Mouse (Mus musculus): ENCODE measurements around the gene Treml4.
"Not testable (repeated sequence)": the region's sequence is repeated elsewhere in the genome, so short reads cannot be mapped to it uniquely, and the experiment has no call there.

Treml4 gene

GRCm38 (mm10) chr17:48300861-48301260 is 36.8 kb downstream of the Treml4 start:
- CTCF ChIA-PET: interaction anchor here in 1 of 4 experiments (0.7 kb wide), 1 partner anchor 503 kb away, joined by 3 read pairs; no protein-coding TSS in a partner anchor
- POLR2A ChIA-PET: interaction anchor here in 3 of 4 experiments (0.6 to 1.5 kb wide), 5 partner anchors 14 to 47 kb away, joined by 3 read pairs; no protein-coding TSS in a partner anchor

GRCm38 (mm10) chr17:48301792-48302191 is 37.7 kb downstream of the Treml4 start:
- CTCF ChIA-PET: interaction anchor here in 2 of 4 experiments (0.8 to 1.6 kb wide), 3 partner anchors 15 to 191 kb away, joined by 3 to 8 read pairs (median 4); no protein-coding TSS in a partner anchor
- POLR2A ChIA-PET: interaction anchor here in 1 of 4 experiments (1.4 kb wide), 1 partner anchor 11 kb away, joined by 3 read pairs; no protein-coding TSS in a partner anchor

GRCm38 (mm10) chr17:48312124-48312523 is 48.0 kb downstream of the Treml4 start:
- ChIA-PET CTCF (no interaction called here), POLR2A (interaction anchor here in 2 of 4 experiments (0.6 to 2.8 kb wide), 4 partner anchors 10 to 242 kb away, joined by 3 to 6 read pairs (median 3); no protein-coding TSS in a partner anchor)

- CTCF ChIA-PET: not testable (repeated sequence)
Observed at GRCm38 (mm10) chr17:48315905-48316579, 51.9 kb downstream of the Treml4 start, which contains the start of gene B430306N03Rik. TSS of gene B430306N03Rik (plus strand) at chr17:48316141.

GRCm38 (mm10) chr17:48318686-48319085 is 54.6 kb downstream of the Treml4 start:
- POLR2A ChIA-PET: interaction anchor here in 3 of 4 experiments (0.7 to 1.4 kb wide), 4 partner anchors 8 to 43 kb away, joined by 3 to 4 read pairs (median 3); no protein-coding TSS in a partner anchor

More at GRCm38 (mm10) chr17:48315905-48316579, 51.9 kb downstream of the Treml4 start, which contains the start of gene B430306N03Rik:
- POLR2A ChIA-PET: not testable (repeated sequence)

GRCm38 (mm10) chr17:48321279-48321678 is 57.2 kb downstream of the Treml4 start:
- ChIA-PET CTCF (no interaction called here), POLR2A (no interaction called here)

More at GRCm38 (mm10) chr17:48318686-48319085, 54.6 kb downstream of the Treml4 start:
- CTCF ChIA-PET: interaction anchor here in 1 of 4 experiments (0.6 kb wide), 1 partner anchor 20 kb away, joined by 3 read pairs; no protein-coding TSS in a partner anchor

GRCm38 (mm10) chr17:48323236-48323635 is 59.1 kb downstream of the Treml4 start:
- CTCF ChIA-PET: interaction anchor here in 3 of 4 experiments (0.7 to 1.7 kb wide), 5 partner anchors 13 to 203 kb away, joined by 3 to 5 read pairs (median 4); no protein-coding TSS in a partner anchor
- POLR2A ChIA-PET: interaction anchor here in 2 of 4 experiments (0.5 to 1.9 kb wide), 13 partner anchors 12 to 207 kb away, joined by 3 to 10 read pairs (median 4); partner anchors contain the start of genes Oard1 (in 1 of the 2) and Treml4 (in 1 of the 2)

- ChIA-PET CTCF (interaction anchor here in 1 of 4 experiments (0.9 kb wide), 1 partner anchor 13 kb away, joined by 3 read pairs; no protein-coding TSS in a partner anchor), POLR2A (interaction anchor here in 1 of 4 experiments (1.6 to 1.9 kb wide), 2 partner anchors 12 to 49 kb away, joined by 4 to 10 read pairs; no protein-coding TSS in a partner anchor)
Observed at GRCm38 (mm10) chr17:48324258-48324657, 60.2 kb downstream of the Treml4 start.
